2 mouse cellular contexts compared by ENCODE assay signal in genomic region chr11:74907850-74908249, GRCm38 (mm10).
TF ChIP-seq lines count a peak whose summit lies in the region.

No protein-coding gene starts in this region.

TF ChIP-seq in CH12.LX, 34 proteins besides CTCF, POLR2A, EP300 and RAD21:
- TF ChIP-seq POLR2AphosphoS2 (IDR thresholded peaks at IDR 0.05; ENCODE audit: low read depth, low read length) (no peak), MAX (IDR thresholded peaks at IDR 0.05; ENCODE audit: low read length) (no peak), BHLHE40 (IDR thresholded peaks at IDR 0.05; ENCODE audit: low read depth, low read length) (no peak), HCFC1 (IDR thresholded peaks at IDR 0.05; ENCODE audit: low read depth, low read length) (no peak), JUND (conservative IDR thresholded peaks at IDR 0.05; ENCODE audit: low read depth, low read length) (no peak), ZC3H11A (IDR thresholded peaks at IDR 0.05; ENCODE audit: low read depth, low read length) (no peak), IRF4 (IDR thresholded peaks at IDR 0.05; ENCODE audit: low read depth, low read length) (peak; percentile 81), MAFK (IDR thresholded peaks at IDR 0.05; ENCODE audit: insufficient replicate concordance, low read length) (peak; percentile 78; the same call in 1 of the 2 replicates), MXI1 (IDR thresholded peaks at IDR 0.05; ENCODE audit: low read depth, low read length) (0 out of 2 replicates have a peak, but pooled peaks have one; percentile 11), USF1 (IDR thresholded peaks at IDR 0.05; ENCODE audit: low read depth, low read length) (no peak), NRF1 (IDR thresholded peaks at IDR 0.05; ENCODE audit: low read depth, low read length) (no peak), JUN (IDR thresholded peaks at IDR 0.05; ENCODE audit: insufficient read depth, low read depth, low read length) (peak; percentile 65; the same call in 1 of the 2 replicates), ZMIZ1 (IDR thresholded peaks at IDR 0.05; ENCODE audit: low read depth, low read length) (no peak), KAT2A (IDR thresholded peaks at IDR 0.05; ENCODE audit: insufficient replicate concordance, low read length) (no peak), RCOR1 (conservative IDR thresholded peaks at IDR 0.05; ENCODE audit: low read depth, low read length) (no peak), ZKSCAN1 (IDR thresholded peaks at IDR 0.05; ENCODE audit: borderline replicate concordance, low read depth, low read length) (no peak), CHD2 (IDR thresholded peaks at IDR 0.05; ENCODE audit: low read length) (no peak), CHD1 (IDR thresholded peaks at IDR 0.05; ENCODE audit: low read depth, low read length) (no peak), ELF1 (IDR thresholded peaks at IDR 0.05; ENCODE audit: low read depth, low read length) (no peak), ETS1 (conservative IDR thresholded peaks at IDR 0.05; ENCODE audit: low read depth, low read length) (peak; percentile 51), NELFE (IDR thresholded peaks at IDR 0.05; ENCODE audit: low read depth, low read length) (no peak), UBTF (IDR thresholded peaks at IDR 0.05; ENCODE audit: low read depth, low read length) (no peak), GABPA (IDR thresholded peaks at IDR 0.05; ENCODE audit: insufficient replicate concordance, low read depth, low read length) (no peak), MAZ (IDR thresholded peaks at IDR 0.05; ENCODE audit: low read depth, low read length) (no peak), MEF2A (IDR thresholded peaks at IDR 0.05; ENCODE audit: borderline replicate concordance, low read depth, low read length) (no peak; the same call in 1 of the 2 replicates), TBP (conservative IDR thresholded peaks at IDR 0.05; ENCODE audit: low read depth, low read length) (no peak), TCF12 (IDR thresholded peaks at IDR 0.05; ENCODE audit: low read depth, low read length) (0 out of 2 replicates have a peak, but pooled peaks have one; percentile 41), E2F4 (IDR thresholded peaks at IDR 0.05; ENCODE audit: insufficient replicate concordance, low read depth, low read length) (no peak), SIN3A (IDR thresholded peaks at IDR 0.05; ENCODE audit: low read length) (no peak), USF2 (conservative IDR thresholded peaks at IDR 0.05; ENCODE audit: low read depth, low read length) (no peak), ZNF384 (IDR thresholded peaks at IDR 0.05; ENCODE audit: low read depth, low read length) (no peak), SMC3 (IDR thresholded peaks at IDR 0.05; ENCODE audit: low read depth, low read length) (no peak), PAX5 (IDR thresholded peaks at IDR 0.05; ENCODE audit: low read length) (no peak), MYC (IDR thresholded peaks at IDR 0.05; ENCODE audit: low read depth, low read length) (no peak)
TF ChIP-seq in CH12.LX: peak in this region for 6.

TF ChIP-seq in MEL, 35 proteins besides CTCF, POLR2A, EP300 and RAD21:
- TF ChIP-seq SMC3 (IDR thresholded peaks at IDR 0.05; ENCODE audit: low read depth, low read length) (peak; percentile 1; the same call in 1 of the 2 replicates), SIN3A (IDR thresholded peaks at IDR 0.05; ENCODE audit: low read length) (no peak)
